ENCODE assay signal across 8 mouse cellular contexts in the genomic region with DNA sequence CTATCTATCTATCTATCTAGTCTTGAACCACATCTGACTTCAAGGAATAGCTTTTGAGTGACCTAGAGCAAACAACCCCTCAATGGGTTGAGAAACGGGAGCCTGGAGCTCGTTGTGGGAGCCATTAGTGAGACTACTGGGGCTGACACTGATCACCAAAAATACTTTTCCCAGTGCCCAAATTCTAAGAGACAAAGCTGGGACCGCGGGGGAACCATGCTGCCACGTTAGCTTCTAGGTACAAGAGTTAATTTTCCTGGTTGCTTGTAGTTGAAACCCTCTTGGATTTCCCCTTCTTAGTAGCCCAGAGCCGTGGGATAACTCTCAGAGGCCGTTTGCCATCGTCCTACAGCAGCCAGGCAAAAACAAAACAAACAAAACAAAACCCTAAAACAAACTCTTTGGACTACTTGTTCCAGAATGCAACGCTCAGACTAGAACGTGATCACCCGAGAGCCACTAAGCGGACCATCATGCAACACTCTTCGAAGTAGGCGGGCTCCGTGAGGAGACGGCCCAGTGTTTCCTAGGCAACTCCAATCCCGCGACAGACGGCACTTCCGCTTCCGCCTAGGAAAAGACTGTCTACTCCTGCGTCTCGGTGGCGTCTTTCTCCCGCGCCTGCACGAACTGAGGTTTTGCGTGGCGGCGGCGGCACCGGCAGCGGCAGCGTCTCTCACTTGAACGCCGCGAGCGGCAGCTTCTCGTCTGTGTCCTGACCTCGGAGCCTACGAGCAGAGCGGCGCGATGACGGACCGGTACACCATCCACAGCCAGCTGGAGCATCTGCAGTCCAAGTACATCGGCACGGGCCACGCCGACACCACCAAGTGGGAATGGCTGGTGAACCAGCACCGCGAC. TPM values are rescaled to one million over a fixed set of nuclear protein-coding genes. Genes with fewer than 3 reads are reported as not detected.
DNase-seq lines count a peak whose midpoint lies in the region; ATAC-seq and TF ChIP-seq lines count a peak whose summit lies in the region.

No protein-coding gene starts in this region.

- H3K9me3 ChIP-seq in ES-Bruce4 (replicated peaks; ENCODE audit: control insufficient read depth, insufficient read depth, low read length, poor library complexity, severe bottlenecking): no peaks in the 10 kb centered on the region
- H3K9me3 ChIP-seq in forebrain, embryonic 13.5 days (replicated peaks): no peaks in the 10 kb centered on the region
- no peaks in the 10 kb centered on the region for H3K9me3 ChIP-seq in liver, postnatal 0 days (ENCODE audit: low read length)
- H3K9me3 ChIP-seq in neural tube, embryonic 14.5 days (ENCODE audit: control insufficient read depth, low read length): no peaks in the 10 kb centered on the region

- intact Hi-C loops in heart, postnatal 10 days (cut with DNase I): loop anchor here (5.0 kb wide), 1 partner anchor 86 kb away; no protein-coding TSS in a partner anchor

- H3K27me3 ChIP-seq in ES-Bruce4 (ENCODE audit: control insufficient read depth, insufficient read depth, low read length, poor library complexity, severe bottlenecking): no peaks in the 10 kb centered on the region
- no peaks in the 10 kb centered on the region for H3K27me3 ChIP-seq in forebrain, embryonic 13.5 days
- H3K27me3 ChIP-seq in liver, postnatal 0 days (ENCODE audit: insufficient read depth, low read length): no peaks in the 10 kb centered on the region
- 0 out of 2 replicates have a peak, but pooled peaks cover 3% of the 10 kb centered on the region for H3K27me3 ChIP-seq in neural tube, embryonic 14.5 days (ENCODE audit: control insufficient read depth, insufficient read depth, low read length)

- no peak for TF ChIP-seq EP300 in ES-Bruce4 (IDR thresholded peaks at IDR 0.05; ENCODE audit: insufficient read depth, low read depth, low read length)
- TF ChIP-seq EP300 in liver, postnatal 0 days (IDR thresholded peaks at IDR 0.05; ENCODE audit: low read depth): no peak

- no peaks in the 10 kb centered on the region for H3K4me1 ChIP-seq in ES-Bruce4 (ENCODE audit: control insufficient read depth, insufficient read depth, low read length)
- peaks cover 16% of the 10 kb centered on the region for H3K4me1 ChIP-seq in forebrain, embryonic 13.5 days
- H3K4me1 ChIP-seq in liver, postnatal 0 days (ENCODE audit: insufficient read depth): peaks cover 10% of the 10 kb centered on the region
- peaks cover 8% of the 10 kb centered on the region; the same call in 1 of the 2 replicates for H3K4me1 ChIP-seq in neural tube, embryonic 14.5 days (ENCODE audit: control insufficient read depth, insufficient read depth, low read length)

- peak; percentile 43 for TF ChIP-seq POLR2A in ES-Bruce4 (IDR thresholded peaks at IDR 0.05; ENCODE audit: insufficient read depth, low read length)

- no peak overlapping the region for H3K27ac ChIP-seq in ES-Bruce4 (ENCODE audit: insufficient read depth, low read length)
- no peak overlapping the region for H3K27ac ChIP-seq in forebrain, embryonic 13.5 days
- peak overlapping the region; percentile 77 for H3K27ac ChIP-seq in liver, postnatal 0 days (ENCODE audit: low read depth)
- H3K27ac ChIP-seq in neural tube, embryonic 14.5 days (ENCODE audit: low read depth, low read length): peak overlapping the region; percentile 72; the same call in 1 of the 2 replicates

- H3K36me3 ChIP-seq in ES-Bruce4 (ENCODE audit: control insufficient read depth, insufficient read depth, low read length, poor library complexity, severe bottlenecking): peaks cover 9% of the 10 kb centered on the region
- peaks cover 4% of the 10 kb centered on the region; the same call in 1 of the 2 replicates for H3K36me3 ChIP-seq in forebrain, embryonic 13.5 days (ENCODE audit: poor library complexity, severe bottlenecking)
- no peaks in the 10 kb centered on the region; the same call in 1 of the 2 replicates for H3K36me3 ChIP-seq in liver, postnatal 0 days (replicated peaks; ENCODE audit: insufficient read depth, low read length)
- H3K36me3 ChIP-seq in neural tube, embryonic 14.5 days (ENCODE audit: control insufficient read depth, insufficient read depth, low read length): no peaks in the 10 kb centered on the region

- peak overlapping the region; percentile 79 for H3K4me2 ChIP-seq in forebrain, embryonic 13.5 days
- peak overlapping the region; percentile 96 for H3K4me2 ChIP-seq in liver, postnatal 0 days (ENCODE audit: low read depth, low read length)
- H3K4me2 ChIP-seq in neural tube, embryonic 14.5 days (ENCODE audit: low read depth, low read length): peak overlapping the region; percentile 57

- peak; percentile 97 for DNase-seq in heart, postnatal 10 days
- peak; percentile 95 for DNase-seq in large intestine, adult 2 months (ENCODE audit: low read depth, low spot score)
- DNase-seq in liver, postnatal 0 days: peak; percentile 94
- DNase-seq in testis, postnatal 10 days (ENCODE audit: low spot score): peak; percentile 93

- TF ChIP-seq CTCF in ES-Bruce4 (IDR thresholded peaks at IDR 0.05; ENCODE audit: low read depth, low read length): no peak
- no peak for TF ChIP-seq CTCF in liver, postnatal 0 days (IDR thresholded peaks at IDR 0.05; ENCODE audit: low read depth)

- ATAC-seq in cerebellum, adult (ENCODE audit: insufficient number of reproducible peaks, low FRiP score, low TSS enrichment): peak; percentile 100
- ATAC-seq in forebrain, embryonic 13.5 days: peak; percentile 100
- peak; percentile 100 for ATAC-seq in liver, postnatal 0 days
- peak; percentile 100 for ATAC-seq in neural tube, embryonic 14.5 days (ENCODE audit: low read depth)

- 4% methylated on average over 52 of the region's 52 CpGs for WGBS in forebrain, embryonic 13.5 days
- 3% methylated on average over 52 of the region's 52 CpGs for WGBS in large intestine, adult 2 months
- WGBS in liver, postnatal 0 days (ENCODE audit: insufficient replicate concordance): 2% methylated on average over 52 of the region's 52 CpGs
- 3% methylated on average over 52 of the region's 52 CpGs for WGBS in neural tube, embryonic 14.5 days

- H3K4me3 ChIP-seq in ES-Bruce4 (ENCODE audit: low read depth, low read length): peak overlapping the region; percentile 87
- H3K4me3 ChIP-seq in forebrain, embryonic 13.5 days: peak overlapping the region; percentile 72
- peak overlapping the region; percentile 95 for H3K4me3 ChIP-seq in liver, postnatal 0 days (ENCODE audit: low read depth, low read length)
- H3K4me3 ChIP-seq in neural tube, embryonic 14.5 days (ENCODE audit: low read depth, low read length): peak overlapping the region; percentile 77

- H3K9ac ChIP-seq in ES-Bruce4 (ENCODE audit: low read depth, poor library complexity, severe bottlenecking): peak overlapping the region; percentile 64
- peak overlapping the region; percentile 79 for H3K9ac ChIP-seq in forebrain, embryonic 13.5 days
- peak overlapping the region; percentile 92 for H3K9ac ChIP-seq in liver, postnatal 0 days (replicated peaks)
- H3K9ac ChIP-seq in neural tube, embryonic 14.5 days (replicated peaks; ENCODE audit: low read depth, low read length): peak overlapping the region; percentile 72

RNA-seq across cellular contexts. Expression of a gene that starts 3.0 kb away (rescaled TPM):
- polyA plus RNA-seq in ES-Bruce4 (2011; ENCODE audit: insufficient read depth, insufficient read length, low read depth, missing spikeins): 20.1 and 22.4 TPM in 2 replicates
- 32.8 and 34.2 TPM in 2 replicates for polyA plus RNA-seq in forebrain, embryonic 13.5 days (2015; fragmentation: Nextera tagmentation; extraction: Ambion mirVana)
- total RNA-seq in heart, postnatal 10 days (2021): 1 to 10 TPM; 7.1 to 8.0 TPM
- 26.7 and 28.5 TPM in 2 replicates for polyA plus RNA-seq in large intestine, adult 2 months (2012; rRNA removed)
- 14.3 and 15.5 TPM in 2 replicates for polyA plus RNA-seq in liver, postnatal 0 days (2015; fragmentation: Nextera tagmentation; extraction: Ambion mirVana)
- polyA plus RNA-seq in neural tube, embryonic 14.5 days (2014; fragmentation: Nextera tagmentation; extraction: Ambion mirVana): 25.5 and 28.0 TPM in 2 replicates

RNA-seq across cellular contexts. Expression of a gene that starts 44.0 kb away (rescaled TPM):
- 2.1 and 5.0 TPM in 2 replicates for polyA plus RNA-seq in ES-Bruce4 (2011; ENCODE audit: insufficient read depth, insufficient read length, low read depth, missing spikeins)
- polyA plus RNA-seq in forebrain, embryonic 13.5 days (2015; fragmentation: Nextera tagmentation; extraction: Ambion mirVana): 0.58 and 0.67 TPM in 2 replicates
- 1 to 10 TPM; 2.7 to 2.9 TPM for total RNA-seq in heart, postnatal 10 days (2021)
- 1.6 and 2.3 TPM in 2 replicates for polyA plus RNA-seq in large intestine, adult 2 months (2012; rRNA removed)
- polyA plus RNA-seq in liver, postnatal 0 days (2015; fragmentation: Nextera tagmentation; extraction: Ambion mirVana): 10.3 and 11.9 TPM in 2 replicates
- 0.66 and 3.0 TPM in 2 replicates for polyA plus RNA-seq in neural tube, embryonic 14.5 days (2014; fragmentation: Nextera tagmentation; extraction: Ambion mirVana)

RNA-seq across cellular contexts. Expression of a gene that starts 52.2 kb away (rescaled TPM):
- 20.3 and 23.2 TPM in 2 replicates for polyA plus RNA-seq in ES-Bruce4 (2011; ENCODE audit: insufficient read depth, insufficient read length, low read depth, missing spikeins)
- polyA plus RNA-seq in forebrain, embryonic 13.5 days (2015; fragmentation: Nextera tagmentation; extraction: Ambion mirVana): 58.0 and 67.0 TPM in 2 replicates
- 10 to 100 TPM; 50.5 to 50.6 TPM for total RNA-seq in heart, postnatal 10 days (2021)
- polyA plus RNA-seq in large intestine, adult 2 months (2012; rRNA removed): 4.2 and 6.1 TPM in 2 replicates
- polyA plus RNA-seq in liver, postnatal 0 days (2015; fragmentation: Nextera tagmentation; extraction: Ambion mirVana): 11.3 and 12.6 TPM in 2 replicates
- polyA plus RNA-seq in neural tube, embryonic 14.5 days (2014; fragmentation: Nextera tagmentation; extraction: Ambion mirVana): 29.0 and 38.5 TPM in 2 replicates

Comparison
In these comparisons a context has a peak if more than half of its experiments do, and no peak if none do; other contexts are left out.
1. H3K27ac ChIP-seq: peak in liver, postnatal 0 days (single experiment) and neural tube, embryonic 14.5 days (single experiment); none in ES-Bruce4 (single experiment) and forebrain, embryonic 13.5 days (single experiment).
2. Peak in every context shown above with its lines, with median percentiles within 50 percentile points of each other: H3K4me3 ChIP-seq, H3K9ac ChIP-seq, ATAC-seq, H3K4me2 ChIP-seq and DNase-seq.